Mouse (Mus musculus): ENCODE measurements around the gene Simc1.

Simc1 gene

DNA sequence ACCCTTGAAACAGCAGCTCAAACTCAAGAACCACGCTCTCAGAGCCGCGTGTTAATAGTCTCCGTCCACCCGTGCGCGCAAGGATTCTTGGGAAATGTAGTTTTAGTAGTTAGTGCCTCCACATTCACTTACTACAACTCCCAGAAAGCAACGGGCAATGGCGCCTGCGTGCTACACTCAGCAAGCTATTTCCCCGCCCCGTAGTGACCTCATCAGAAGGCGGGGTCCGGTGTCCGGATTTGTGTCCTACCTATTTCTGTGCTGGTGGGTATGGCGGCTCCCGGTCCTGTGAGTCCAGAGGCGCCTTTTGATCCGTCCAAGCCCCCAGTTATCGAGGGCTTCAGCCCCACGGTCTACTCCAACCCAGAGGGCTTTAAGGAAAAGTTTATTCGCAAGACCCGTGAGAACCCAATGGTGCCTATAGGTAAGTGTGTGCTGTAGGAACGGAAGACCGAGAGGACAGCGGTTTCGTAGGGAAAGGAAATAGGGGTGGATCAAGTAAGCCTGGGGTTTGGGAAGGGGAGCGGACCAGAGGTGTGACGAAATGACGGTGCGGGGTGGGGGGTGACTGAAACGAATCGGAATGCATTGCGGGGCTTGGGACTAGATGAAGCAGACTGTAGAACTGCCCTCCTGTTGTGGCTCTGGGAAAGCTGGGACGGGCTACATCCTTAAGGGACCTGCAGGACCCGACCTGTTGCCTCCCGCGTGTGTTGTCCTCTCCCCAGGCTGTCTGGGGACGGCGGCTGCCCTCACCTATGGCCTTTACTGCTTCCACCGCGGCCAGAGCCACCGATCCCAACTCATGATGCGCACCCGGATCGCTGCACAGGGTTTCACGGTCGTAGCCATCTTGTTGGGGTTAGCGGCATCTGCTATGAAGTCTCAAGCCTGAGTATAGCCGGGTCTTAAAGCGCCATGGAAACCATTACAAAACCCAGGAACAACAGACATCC is 86.7 kb downstream of the Simc1 start, which contains the start of the genes Nop16 and Higd2a:
Gene Nop16 (minus strand): TSS at position 95 of the 956 bp plus-strand sequence.
Gene Higd2a (plus strand): TSS at position 212 of the 956 bp plus-strand sequence.
- peak; percentile 98 for DNase-seq

- no peak for DNase-seq
Observed at GRCm38 (mm10) chr13:54591776-54592356, 88.3 kb downstream of the Simc1 start.

DNA sequence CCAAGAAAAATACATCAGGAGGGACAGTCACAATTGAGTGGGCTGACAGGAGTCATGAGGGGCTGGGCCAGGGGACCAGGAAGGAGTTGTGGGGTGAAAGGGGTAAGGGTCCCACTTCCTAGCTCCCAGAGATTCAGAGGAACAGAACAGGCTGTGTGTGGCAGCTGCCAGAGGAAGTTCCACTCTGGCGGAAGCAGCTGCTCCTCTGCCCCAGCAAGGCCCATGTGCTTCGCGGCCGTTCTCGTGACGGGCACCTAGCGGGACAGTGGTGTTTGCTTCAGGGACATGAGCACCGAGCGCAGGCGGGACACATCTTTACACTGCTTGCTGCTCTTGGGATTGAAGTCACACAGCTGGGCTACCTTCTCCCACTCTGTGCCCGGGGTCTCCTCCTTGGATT is 90.0 kb downstream of the Simc1 start:
- DNase-seq: no peak

- no peak for DNase-seq
Observed at GRCm38 (mm10) chr13:54596107-54596690, 92.6 kb downstream of the Simc1 start.

DNA sequence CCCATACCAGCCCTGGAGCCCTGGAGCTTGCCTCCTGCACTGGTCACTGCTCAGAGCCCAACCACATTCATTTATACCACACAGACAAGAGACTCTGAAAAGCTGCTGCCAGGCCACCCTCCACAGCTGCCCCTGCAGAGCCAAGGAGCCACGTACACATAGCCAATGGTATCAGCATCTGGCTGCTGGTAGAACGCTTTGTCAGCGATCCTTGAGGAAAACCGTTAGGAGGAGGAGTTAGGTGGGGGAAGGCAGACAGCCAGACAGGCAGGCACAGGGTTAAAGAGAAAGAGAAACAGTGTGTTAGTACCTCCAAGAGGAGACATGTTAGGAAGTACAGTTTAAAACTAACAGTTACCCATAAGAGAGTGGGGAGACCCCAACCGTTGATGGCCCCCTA is 93.3 kb downstream of the Simc1 start:
- DNase-seq: no peak

DNA sequence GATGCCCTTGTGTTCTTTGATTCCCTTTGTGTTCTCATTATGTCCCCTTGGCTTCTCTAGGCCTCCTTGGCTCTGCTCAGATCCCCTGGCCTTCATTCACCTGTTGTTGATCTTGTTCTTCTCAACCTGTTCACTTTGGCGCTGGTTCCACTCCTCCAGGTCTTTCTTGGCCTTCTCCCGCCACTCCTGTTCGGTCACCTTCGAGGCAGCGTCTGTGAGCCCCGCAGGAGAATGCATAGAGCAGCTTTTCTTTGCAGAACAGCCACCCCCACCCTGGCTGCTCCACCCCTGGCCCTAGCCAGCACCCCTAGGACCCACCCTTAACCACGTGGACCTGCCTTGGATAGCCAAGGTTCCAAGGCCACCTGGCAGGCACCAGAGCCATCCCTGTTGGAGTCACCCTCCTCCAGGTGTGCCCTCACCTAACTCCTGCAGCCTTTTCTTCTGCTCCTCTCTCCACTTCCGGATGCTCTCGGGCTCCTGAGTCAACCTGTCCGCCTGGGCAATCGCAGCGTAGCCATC is 95.1 kb downstream of the Simc1 start:
- peak; percentile 69 for DNase-seq
